Mouse (Mus musculus) heart, embryonic 10.5 days (tissue): ENCODE results near the gene Hapln4. TPM values are rescaled to one million over a fixed set of nuclear protein-coding genes. Genes with fewer than 3 reads are reported as not detected.

ENCODE experiments used
- DNase-seq: peaks from one replicate; pipeline ENCODE4 v3.0.0-alpha.2; 2017; ENCODE audit warnings: low spot score
- H3K27ac ChIP-seq: fragments of 300-500 bp; sonication (generic); 2 replicates; pipeline ENCODE4 v1.5.1; 2016; ENCODE audit warnings: mild to moderate bottlenecking
- H3K27me3 ChIP-seq: fragments of 300-500 bp; sonication (generic); 2 replicates; pipeline ENCODE4 v1.6.1; 2016; ENCODE audit warnings: mild to moderate bottlenecking; ENCODE audit not compliant: poor library complexity, insufficient read depth, severe bottlenecking
- H3K36me3 ChIP-seq: fragments of 300-500 bp; sonication (generic); 2 replicates; pipeline ENCODE4 v1.6.1; 2016; ENCODE audit warnings: mild to moderate bottlenecking, moderate library complexity
- H3K4me1 ChIP-seq: fragments of 300-500 bp; sonication (generic); 2 replicates; pipeline ENCODE4 v1.6.1; 2016; ENCODE audit warnings: mild to moderate bottlenecking
- H3K4me3 ChIP-seq: fragments of 300-500 bp; sonication (generic); 2 replicates; pipeline ENCODE4 v1.5.1; 2016; ENCODE audit warnings: mild to moderate bottlenecking, moderate library complexity
- H3K9me3 ChIP-seq: fragments of 300-500 bp; sonication (generic); 2 replicates; pipeline ENCODE4 v1.6.1; 2016; ENCODE audit warnings: mild to moderate bottlenecking, moderate library complexity
- WGBS: fragments of 180-500 bp; shearing (Covaris S2); methylation state at CpG from one replicate; pipeline ENCODE4 v1.1.7; 2016; 5-methylcytosine and 5-hydroxymethylcytosine counted together
- polyA plus RNA-seq: library from polyadenylated mRNA; unstranded; fragments of >200 nt; fragmentation: Nextera tagmentation; extraction: Ambion mirVana; gene quantifications from 2 replicates; pipeline ENCODE4 v1.2.1, GENCODE M21; 2016

The Hapln4 gene
- polyA plus RNA-seq, 1 experiment from 2014 or later = 0.62 TPM

DNA sequence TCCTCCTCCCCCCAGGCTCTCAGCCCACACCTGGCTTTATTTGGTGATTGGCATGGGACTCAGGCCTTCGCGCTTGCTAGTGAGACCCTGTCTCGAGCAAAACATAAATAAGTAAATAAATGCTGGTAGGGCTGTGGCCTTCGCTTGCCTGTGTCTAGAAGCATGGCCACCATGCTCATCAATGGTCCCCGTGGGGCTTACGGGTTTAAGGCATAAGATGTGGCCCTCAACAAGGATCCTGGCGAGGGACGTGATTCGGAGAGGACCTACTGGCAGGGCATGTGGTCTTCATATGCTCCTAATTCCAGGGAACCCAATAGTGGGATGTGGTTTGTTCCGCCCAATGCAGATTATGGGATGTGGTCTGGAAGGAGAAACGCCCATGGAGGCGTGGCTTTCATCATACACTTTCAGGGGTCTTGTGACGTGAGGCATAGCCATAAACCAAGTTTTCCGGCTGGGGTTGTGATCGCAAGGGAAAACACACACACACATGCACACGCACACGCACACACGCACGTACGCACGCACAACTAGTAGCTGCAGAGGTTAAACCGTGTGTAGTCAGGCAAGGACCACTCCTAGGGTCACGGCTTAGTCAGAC lies 28.0 kb downstream of the Hapln4 start:
- H3K4me1 ChIP-seq = peaks cover 8% of the 10 kb centered on the region
- H3K9me3 ChIP-seq = no peaks in the 10 kb centered on the region
- no peak overlapping the region for H3K27ac ChIP-seq
- no peak for DNase-seq
- H3K4me3 ChIP-seq = no peak overlapping the region
- 43% methylated on average over 23 of the region's 23 CpGs for WGBS
- H3K36me3 ChIP-seq = no peaks in the 10 kb centered on the region
- H3K27me3 ChIP-seq = peaks cover 99% of the 10 kb centered on the region

DNA sequence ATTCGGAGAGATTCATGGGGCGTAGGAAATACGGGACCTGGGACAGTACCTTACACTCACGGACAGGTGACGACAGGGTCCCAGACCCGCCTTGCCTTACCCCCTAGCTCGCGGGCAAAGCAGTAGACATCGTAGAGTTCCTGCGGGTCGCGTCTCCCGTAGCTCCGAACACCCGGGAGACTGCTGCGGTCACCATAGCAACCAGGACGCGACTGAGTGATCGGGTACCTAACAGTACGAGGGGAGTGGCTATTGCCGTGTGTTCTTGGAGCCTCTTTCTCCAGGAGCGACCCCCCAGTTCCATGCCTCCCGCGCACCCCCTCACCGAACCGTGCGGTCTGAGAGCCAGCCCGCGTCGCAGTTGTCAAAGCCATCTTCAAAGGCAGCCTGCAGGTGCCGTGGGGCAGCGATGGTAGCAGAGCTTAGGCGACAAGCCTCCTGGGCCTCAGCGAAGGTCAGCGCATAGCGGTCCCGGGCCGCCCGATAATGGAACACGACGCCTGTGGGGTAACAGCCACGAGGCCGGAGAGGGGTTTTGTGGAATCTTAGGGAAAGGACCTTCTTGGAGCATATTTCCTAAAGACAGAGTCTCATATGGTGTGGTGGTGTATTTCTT lies 29.3 kb downstream of the Hapln4 start:
- DNase-seq = no peak
- H3K4me1 ChIP-seq = peaks cover 8% of the 10 kb centered on the region
- WGBS = 6% methylated on average over 43 of the region's 43 CpGs
- H3K27me3 ChIP-seq = peaks cover 99% of the 10 kb centered on the region
- H3K27ac ChIP-seq = no peak overlapping the region
- H3K36me3 ChIP-seq = no peaks in the 10 kb centered on the region
- peak overlapping the region; percentile 12; the same call in 1 of the 2 replicates for H3K4me3 ChIP-seq
- no peaks in the 10 kb centered on the region for H3K9me3 ChIP-seq

DNA sequence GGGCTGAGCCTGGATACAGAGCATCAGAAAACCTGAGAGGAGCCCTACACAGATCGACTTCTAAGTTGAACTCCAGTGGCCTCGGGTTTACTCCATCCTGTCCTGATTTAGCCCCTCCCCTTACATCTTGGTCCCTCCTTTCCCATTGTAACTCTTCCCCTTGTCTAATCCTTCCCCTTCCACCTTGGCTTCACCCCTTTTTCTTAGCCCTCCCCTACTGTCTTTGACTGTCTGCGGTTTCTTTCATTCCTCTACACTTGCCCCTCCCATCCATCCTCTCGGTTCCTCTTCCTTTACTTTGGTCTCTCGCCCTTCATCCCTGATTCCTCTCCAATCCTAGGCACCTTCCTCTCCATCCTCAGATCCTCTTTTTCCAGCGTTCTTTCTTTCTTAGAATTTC lies 31.2 kb downstream of the Hapln4 start:
- no peak overlapping the region for H3K27ac ChIP-seq
- no peaks in the 10 kb centered on the region for H3K36me3 ChIP-seq
- peaks cover 8% of the 10 kb centered on the region for H3K4me1 ChIP-seq
- H3K4me3 ChIP-seq = no peak overlapping the region
- peaks cover 99% of the 10 kb centered on the region for H3K27me3 ChIP-seq
- DNase-seq = no peak
- 22% methylated on average over 6 of the region's 6 CpGs for WGBS
- no peaks in the 10 kb centered on the region for H3K9me3 ChIP-seq

DNA sequence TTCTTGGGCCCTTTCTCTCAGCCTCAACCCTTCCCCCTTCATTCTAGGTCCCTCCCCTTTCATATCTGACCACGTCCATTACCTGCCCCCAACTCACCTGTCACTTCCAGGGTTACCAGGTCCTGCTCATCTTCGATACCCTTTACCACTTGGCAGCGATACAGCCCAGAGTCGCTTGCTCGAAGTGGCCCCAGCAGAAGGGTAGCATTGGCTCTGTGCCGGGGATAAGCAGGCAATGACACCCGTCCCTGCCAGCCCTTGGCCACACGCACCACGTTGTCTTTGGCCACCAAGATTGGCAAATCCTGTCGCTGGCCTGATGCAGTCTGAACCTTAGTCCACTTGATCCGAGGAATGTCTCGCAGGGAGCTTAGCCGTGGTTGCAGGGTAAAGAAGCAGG lies 31.6 kb downstream of the Hapln4 start:
- H3K4me3 ChIP-seq = no peak overlapping the region

DNA sequence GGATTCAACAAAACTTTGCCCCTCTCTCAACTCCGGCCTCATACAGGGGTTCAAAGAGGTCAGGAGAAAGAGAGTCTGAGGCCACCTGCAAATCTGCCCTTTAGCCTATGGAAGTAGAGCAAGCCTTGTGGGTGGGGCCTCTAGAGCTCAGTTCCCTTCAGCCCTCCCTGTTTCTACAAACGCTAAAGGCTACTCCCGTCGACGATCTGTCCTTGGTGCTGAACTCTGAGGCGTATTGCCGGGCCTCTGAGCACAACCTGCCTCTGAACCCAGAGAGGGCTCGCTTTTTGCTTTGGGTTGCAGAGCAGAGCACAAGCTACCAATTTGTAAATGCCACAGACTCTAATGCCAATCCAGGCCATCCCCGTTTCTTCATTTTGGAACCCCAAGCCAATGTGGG lies 34.4 kb downstream of the Hapln4 start:
- Histone ChIP-seq H3K36me3 (no peaks in the 10 kb centered on the region), H3K9me3 (no peaks in the 10 kb centered on the region), H3K27me3 (peaks cover 98% of the 10 kb centered on the region), H3K27ac (no peak overlapping the region), H3K4me1 (peaks cover 9% of the 10 kb centered on the region), H3K4me3 (no peak overlapping the region)
- WGBS = 8% methylated on average over 9 of the region's 9 CpGs
- no peak for DNase-seq

More for the DNA sequence above, 31.6 kb downstream of the Hapln4 start:
- Histone ChIP-seq H3K36me3 (no peaks in the 10 kb centered on the region), H3K4me1 (peaks cover 8% of the 10 kb centered on the region), H3K9me3 (no peaks in the 10 kb centered on the region), H3K27ac (no peak overlapping the region), H3K27me3 (peaks cover 99% of the 10 kb centered on the region)
- DNase-seq = no peak
- WGBS = 65% methylated on average over 13 of the region's 13 CpGs

DNA sequence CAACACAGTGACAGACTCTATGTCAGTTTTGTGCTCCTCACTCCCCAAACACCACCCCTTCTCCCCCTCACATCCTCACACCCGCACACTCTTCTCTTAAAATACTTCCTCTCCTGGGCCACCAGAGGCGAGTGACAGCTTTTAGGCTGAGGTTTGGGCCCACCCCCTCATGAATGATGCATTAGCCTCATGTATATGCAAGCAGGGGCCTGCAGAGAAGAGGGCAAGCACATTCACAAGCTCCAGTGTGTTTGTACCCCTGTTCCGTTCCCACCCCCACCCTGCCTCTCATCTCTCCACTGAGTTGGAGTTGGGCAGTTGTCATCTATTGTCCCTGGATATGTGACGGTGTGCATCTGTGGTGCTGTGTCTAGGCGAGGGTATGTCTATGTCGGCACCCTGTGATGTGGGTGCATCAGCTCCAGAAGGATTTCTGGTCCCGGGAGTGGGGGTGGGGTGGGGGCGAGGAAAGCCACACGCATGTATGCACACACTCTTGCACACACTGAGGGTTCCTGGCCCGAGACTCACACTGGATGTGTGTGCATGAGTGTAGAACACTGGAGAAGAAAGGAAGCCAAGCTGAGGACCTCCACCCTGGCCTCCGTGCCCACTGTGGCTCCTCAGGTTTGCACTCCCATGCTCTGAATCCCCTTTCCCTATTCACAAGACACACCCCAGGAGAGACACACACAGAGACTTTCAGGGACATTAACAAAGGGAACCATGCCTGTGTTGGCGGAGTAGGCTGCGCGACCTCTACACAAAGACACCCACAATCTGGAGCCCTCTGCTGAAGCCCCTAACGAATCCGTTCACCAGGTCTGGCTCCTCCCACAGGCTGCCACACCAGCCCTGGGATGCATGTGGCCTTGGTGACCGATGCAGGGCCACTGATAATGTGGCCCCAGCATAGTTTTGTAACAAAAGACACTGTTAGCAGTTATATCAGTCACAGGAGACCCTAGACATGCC lies 35.8 kb downstream of the Hapln4 start:
- Histone ChIP-seq H3K4me1 (peaks cover 9% of the 10 kb centered on the region), H3K27ac (no peak overlapping the region), H3K4me3 (no peak overlapping the region), H3K27me3 (peaks cover 93% of the 10 kb centered on the region), H3K36me3 (no peaks in the 10 kb centered on the region), H3K9me3 (no peaks in the 10 kb centered on the region)
- DNase-seq = no peak
- WGBS = 18% methylated on average over 17 of the region's 17 CpGs

DNA sequence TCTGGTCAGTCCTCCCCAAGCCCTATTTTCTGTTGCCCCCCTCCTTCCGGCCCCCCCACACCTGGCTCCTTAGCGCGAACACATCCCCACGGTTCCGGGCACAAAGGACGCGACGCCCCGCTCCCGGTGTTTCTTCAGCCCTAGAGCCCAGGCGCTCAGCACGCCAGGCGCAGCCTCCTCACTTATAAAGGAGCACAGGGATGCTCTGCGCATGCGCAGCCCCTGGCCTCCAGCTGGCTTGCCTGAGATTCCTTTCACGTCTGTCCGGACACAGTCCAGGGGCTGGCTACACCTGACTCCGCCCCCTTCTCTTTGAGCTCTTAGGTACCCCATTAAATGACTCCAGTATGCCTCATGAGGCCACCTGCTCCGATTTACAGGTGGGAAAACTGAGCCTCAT lies 37.4 kb downstream of the Hapln4 start, which contains the start of gene Ncan:
TSS of gene Ncan (minus strand) at position 207 of the 400 bp plus-strand sequence.
- Histone ChIP-seq H3K27ac (no peak within 1 kb of the TSS), H3K4me3 (peak within 1 kb of the TSS; percentile 42), H3K36me3 (no peaks in the 10 kb centered on the region), H3K4me1 (peaks cover 9% of the 10 kb centered on the region), H3K9me3 (no peaks in the 10 kb centered on the region), H3K27me3 (peaks cover 87% of the 10 kb centered on the region)
- WGBS = 2% methylated on average over 19 of the region's 19 CpGs
- peak; percentile 84 for DNase-seq

DNA sequence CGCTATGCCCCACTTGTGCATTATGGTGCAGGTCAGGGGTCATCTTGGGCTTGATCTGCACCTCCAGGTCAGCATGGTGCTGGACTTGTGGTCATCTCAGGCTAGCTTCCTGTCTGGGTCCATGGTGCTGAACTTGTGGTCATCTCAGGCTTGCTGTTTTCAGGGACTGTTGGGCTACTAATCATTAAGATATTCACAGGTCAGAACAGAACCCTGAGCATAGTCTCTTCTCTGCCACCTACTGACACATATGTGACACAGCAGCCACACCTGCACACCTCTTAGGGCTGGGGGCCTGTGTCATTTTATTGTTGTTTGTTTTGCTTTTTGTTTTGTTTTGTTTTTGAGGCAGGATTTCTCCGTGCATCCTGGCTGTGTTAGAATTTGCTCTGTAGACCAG lies 39.6 kb downstream of the Hapln4 start:
- no peaks in the 10 kb centered on the region for H3K9me3 ChIP-seq
- H3K27ac ChIP-seq = no peak overlapping the region
- H3K4me3 ChIP-seq = no peak overlapping the region
- H3K4me1 ChIP-seq = peaks cover 9% of the 10 kb centered on the region
- WGBS = 56% methylated on average over 2 of the region's 2 CpGs
- H3K27me3 ChIP-seq = peaks cover 65% of the 10 kb centered on the region
- no peak for DNase-seq
- no peaks in the 10 kb centered on the region for H3K36me3 ChIP-seq

DNA sequence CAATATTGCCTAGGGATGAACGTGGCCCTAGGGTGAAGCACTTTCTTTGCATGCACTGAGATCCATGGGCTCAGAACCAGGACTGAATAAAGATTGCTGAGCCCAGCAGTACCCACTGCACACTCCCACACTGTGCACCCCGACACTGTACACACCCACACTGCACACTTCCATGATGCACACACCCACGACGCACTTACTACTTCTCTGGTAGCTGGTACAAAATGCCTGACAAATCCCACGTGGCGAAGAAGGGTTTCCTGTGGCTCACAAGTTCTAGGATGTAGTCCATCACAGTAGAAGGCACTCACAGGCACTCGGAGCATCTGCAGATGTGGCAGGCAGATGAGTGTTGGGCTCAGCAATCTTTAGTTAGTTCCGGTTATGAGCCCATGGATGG lies 41.7 kb downstream of the Hapln4 start:
- H3K9me3 ChIP-seq = no peaks in the 10 kb centered on the region
- WGBS = 62% methylated on average over 8 of the region's 8 CpGs
- H3K36me3 ChIP-seq = no peaks in the 10 kb centered on the region
- H3K27me3 ChIP-seq = peaks cover 44% of the 10 kb centered on the region
- DNase-seq = no peak
- no peak overlapping the region for H3K4me3 ChIP-seq
- no peak overlapping the region for H3K27ac ChIP-seq
- peaks cover 17% of the 10 kb centered on the region for H3K4me1 ChIP-seq

DNA sequence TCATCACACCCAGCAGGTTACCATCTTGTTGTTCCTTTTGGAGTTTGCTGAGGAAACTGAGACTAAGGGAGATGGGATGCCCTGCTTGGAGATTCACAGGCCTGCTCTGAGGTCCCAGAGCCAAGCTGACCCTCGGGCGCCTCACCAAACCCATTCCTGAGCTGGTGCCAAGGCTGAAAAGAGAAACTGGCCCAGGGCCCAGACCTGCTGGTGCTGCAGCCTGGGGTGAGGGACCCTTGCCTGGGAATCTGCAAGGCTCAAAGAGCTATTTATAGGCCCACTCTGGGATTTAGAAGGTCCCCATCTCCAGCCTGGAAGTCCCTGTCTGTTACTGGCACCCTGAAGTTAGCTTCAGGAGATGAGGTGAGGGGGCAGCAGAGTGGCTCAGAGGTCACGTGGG lies 45.2 kb downstream of the Hapln4 start:
- peak overlapping the region; percentile 13; the same call in 1 of the 2 replicates for H3K27ac ChIP-seq
- H3K36me3 ChIP-seq = peaks cover 13% of the 10 kb centered on the region
- H3K4me3 ChIP-seq = no peak overlapping the region
- WGBS = 73% methylated on average over 3 of the region's 3 CpGs
- H3K4me1 ChIP-seq = peaks cover 29% of the 10 kb centered on the region
- DNase-seq = no peak
- H3K27me3 ChIP-seq = peaks cover 16% of the 10 kb centered on the region; the same call in 1 of the 2 replicates
- H3K9me3 ChIP-seq = no peaks in the 10 kb centered on the region

DNA sequence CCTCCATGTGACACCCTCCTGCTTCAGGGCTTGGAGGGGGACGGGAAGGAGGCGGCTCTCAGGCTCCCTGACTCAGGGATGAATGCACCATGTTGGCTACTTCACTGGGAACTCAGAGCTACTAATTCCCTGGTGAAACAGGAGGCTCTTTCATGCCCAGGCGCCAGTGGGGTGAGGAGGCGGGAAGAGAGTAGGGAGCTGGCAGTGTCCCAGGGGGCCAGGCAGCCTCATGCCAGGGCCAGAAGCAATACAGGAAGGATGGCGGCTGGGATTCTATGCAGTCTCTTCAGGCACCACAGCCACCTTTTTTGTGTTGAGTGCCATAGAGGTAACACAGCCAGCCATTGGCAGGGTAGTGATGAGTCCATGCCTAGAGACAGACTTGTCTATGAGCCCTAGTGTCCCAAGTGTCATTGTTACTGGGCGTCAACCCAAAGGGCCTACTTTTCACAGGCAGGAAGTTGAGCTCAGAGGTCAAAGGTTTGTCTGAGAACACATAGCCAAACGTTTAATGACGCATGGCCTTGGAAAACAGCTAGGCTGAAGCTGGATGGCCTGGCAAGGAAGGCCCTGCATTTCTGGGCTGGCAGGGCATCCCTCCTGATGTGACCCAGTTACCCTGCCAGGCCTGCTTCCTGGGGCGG lies 46.2 kb downstream of the Hapln4 start:
- no peak overlapping the region for H3K27ac ChIP-seq
- 63% methylated on average over 9 of the region's 9 CpGs for WGBS

DNA sequence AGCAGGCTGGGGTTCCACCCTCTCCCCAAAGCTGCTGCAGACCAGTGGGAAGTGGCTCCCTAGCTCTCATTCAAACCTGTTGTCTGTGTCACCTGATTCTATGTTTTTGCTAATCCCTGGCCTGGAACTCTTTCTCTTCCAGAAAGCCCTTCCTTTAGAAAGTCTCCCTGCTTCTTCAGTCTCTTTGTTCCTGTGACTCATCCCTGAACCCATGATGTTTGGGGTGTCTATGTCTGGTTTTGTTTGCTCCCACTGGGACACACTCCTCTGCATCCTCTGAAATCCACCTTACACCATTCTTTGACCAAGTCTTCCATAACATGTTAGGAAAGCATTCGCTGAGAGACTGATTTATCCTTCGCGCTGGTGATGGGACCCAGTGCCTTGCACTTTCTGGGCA lies 46.8 kb downstream of the Hapln4 start:
- no peaks in the 10 kb centered on the region for H3K9me3 ChIP-seq
- H3K36me3 ChIP-seq = peaks cover 29% of the 10 kb centered on the region
- peaks cover under 1% of the 10 kb centered on the region; the same call in 1 of the 2 replicates for H3K27me3 ChIP-seq
- peaks cover 36% of the 10 kb centered on the region for H3K4me1 ChIP-seq
- 81% methylated on average over 3 of the region's 3 CpGs for whole genome bisulfite sequencing
- DNase-seq = no peak
- no peak overlapping the region for H3K4me3 ChIP-seq
- no peak overlapping the region for H3K27ac ChIP-seq

More for the DNA sequence above, 46.2 kb downstream of the Hapln4 start:
- peaks cover 36% of the 10 kb centered on the region for H3K4me1 ChIP-seq
- peaks cover 7% of the 10 kb centered on the region; the same call in 1 of the 2 replicates for H3K27me3 ChIP-seq
- no peak overlapping the region for H3K4me3 ChIP-seq
- no peaks in the 10 kb centered on the region for H3K9me3 ChIP-seq
- peaks cover 23% of the 10 kb centered on the region for H3K36me3 ChIP-seq
- no peak for DNase-seq
